Mouse (Mus musculus) left cerebral cortex, postnatal 4 days (tissue): Measurements from ENCODE around the gene Ccdc39. TPM values are rescaled to one million over a fixed set of nuclear protein-coding genes. Genes with fewer than 3 reads are reported as not detected.

Experiments used
- DNase-seq: peaks from one replicate; pipeline ENCODE4 v3.0.0-alpha.2; 2022
- intact Hi-C: fragments of 180-260 bp; cut with DNase I; formaldehyde crosslinking; loops from one replicate; pipeline ENCODE4 v1.15.1; 2025
- total RNA-seq, 2 experiments: library from RNA; stranded (reverse); gene quantifications; 2 replicates each; pipeline ENCODE4 v1.2.3; 2021

Gene Ccdc39
- 10 to 100 TPM; 36.2 to 42.2 TPM for total RNA-seq

DNA sequence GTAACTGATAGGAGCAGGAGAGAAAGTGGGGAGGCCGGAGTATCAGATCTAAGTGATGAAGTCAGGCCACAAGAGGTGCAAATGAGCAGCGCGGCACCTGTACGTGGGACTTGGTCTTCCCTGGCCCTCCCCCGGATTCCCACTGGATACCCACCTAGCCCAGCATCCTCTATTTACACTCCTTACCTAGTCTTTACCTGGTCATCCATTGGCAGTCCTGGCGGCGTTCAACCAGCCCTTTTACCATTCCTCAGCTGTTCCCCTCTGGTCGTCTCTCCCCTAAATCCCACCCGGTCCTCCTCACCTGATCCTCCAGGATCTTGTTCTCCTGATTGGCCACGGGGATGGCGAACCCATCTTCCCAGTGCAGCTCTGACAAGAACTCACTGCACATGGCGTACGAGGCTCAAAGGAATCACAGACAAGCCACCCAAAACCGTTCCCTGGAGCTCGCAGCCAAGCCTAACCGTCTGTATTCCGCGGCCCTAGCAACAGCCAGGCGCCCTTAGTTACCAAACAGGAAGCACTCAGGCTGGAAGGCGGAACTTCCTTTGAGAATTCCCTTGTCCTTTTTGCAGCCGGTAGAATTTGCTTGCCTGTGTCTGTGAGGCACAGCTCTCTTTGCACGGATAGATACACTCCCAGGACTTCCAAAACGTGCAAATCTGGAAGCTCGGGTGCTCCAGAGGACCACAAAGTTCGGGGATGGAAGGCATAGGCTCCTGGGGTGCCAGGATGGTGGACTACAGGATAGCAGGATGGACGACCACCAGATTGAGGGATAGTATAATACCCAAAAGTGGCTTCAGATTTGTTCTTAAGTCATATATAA is at the start of gene Ccdc39:
Gene Ccdc39 (minus strand): TSS at position 510 of the 832 bp plus-strand sequence.
- intact Hi-C loops, result no loop called here
- DNase-seq, result peak; percentile 67

GRCm38 (mm10) chr3:33893433-33893832 is 49.3 kb upstream of the Ccdc39 start:
- no peak for DNase-seq
- intact Hi-C loops, result no loop called here

- intact Hi-C loops, result no loop called here
- no peak for DNase-seq
Measured at GRCm38 (mm10) chr3:33887438-33887837, 43.3 kb upstream of the Ccdc39 start.

- intact Hi-C loops, result no loop called here
- no peak for DNase-seq
Measured at GRCm38 (mm10) chr3:33883105-33883504, 39.0 kb upstream of the Ccdc39 start.

- DNase-seq, result no peak
- intact Hi-C loops, result no loop called here
Measured at GRCm38 (mm10) chr3:33882695-33883094, 38.6 kb upstream of the Ccdc39 start.

- intact Hi-C loops, result no loop called here
- no peak for DNase-seq
Measured at GRCm38 (mm10) chr3:33878661-33879060, 34.6 kb upstream of the Ccdc39 start.

DNA sequence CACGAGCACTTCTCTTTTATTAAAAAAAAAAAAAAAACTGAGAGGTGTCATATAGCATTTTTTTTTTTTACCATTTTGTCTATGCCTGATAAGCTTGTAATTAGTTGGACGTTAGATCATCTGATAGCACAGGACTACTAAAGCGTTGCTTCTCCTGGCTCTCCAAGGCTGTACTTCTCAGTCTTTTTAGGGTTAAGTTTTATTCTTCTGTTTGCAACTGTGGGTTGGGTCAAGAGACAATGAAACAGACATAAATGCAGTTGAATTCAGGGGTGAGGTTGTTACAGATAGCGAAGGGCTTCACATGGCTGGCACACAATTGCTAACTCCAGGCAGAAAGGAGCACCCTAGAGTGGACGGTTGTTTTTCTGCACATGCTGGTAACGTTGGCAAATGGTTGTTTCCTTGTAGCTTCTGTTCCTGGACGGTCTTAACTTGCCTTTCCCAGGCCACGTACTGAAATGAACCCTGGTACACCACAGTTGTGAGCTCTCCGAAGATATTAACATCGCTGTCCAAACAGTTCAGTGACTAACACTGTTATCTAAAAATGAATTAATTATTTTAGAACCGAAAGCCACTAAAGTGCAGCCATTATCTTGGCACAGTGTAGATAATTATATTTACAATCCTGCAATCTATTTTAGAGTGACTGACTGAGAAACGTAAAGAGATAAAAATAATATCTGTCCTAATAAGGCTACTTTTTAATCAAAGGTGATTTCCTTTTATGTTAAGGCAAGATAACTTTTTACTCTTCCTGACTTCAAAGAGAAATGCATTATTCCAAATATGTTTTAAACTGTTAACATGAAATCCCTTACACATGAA is 30.6 kb upstream of the Ccdc39 start:
- no peak for DNase-seq
- intact Hi-C loops, result no loop called here

DNA sequence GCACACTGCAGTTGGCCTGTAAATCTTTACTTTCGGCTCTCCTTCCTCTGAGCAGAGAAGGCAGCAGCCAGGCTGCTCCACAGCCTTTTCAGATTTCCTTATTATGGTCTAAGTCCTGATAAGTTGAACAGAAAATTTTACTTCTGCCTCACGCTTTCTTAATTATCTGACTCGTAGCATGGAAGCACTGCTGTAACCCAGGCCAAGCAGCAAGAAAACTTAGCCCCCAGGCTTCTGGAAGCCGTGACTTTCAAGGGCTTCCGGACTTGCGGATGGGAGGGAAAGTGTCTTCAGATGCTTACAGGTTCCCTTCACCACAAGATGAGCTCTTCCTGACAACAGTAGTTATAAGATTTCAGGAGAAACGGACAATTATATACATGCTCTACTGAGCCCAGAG is 29.7 kb upstream of the Ccdc39 start:
- no peak for DNase-seq
- intact Hi-C loops, result no loop called here

GRCm38 (mm10) chr3:33873366-33873765 is 29.3 kb upstream of the Ccdc39 start:
- no peak for DNase-seq
- intact Hi-C loops, result no loop called here

DNA sequence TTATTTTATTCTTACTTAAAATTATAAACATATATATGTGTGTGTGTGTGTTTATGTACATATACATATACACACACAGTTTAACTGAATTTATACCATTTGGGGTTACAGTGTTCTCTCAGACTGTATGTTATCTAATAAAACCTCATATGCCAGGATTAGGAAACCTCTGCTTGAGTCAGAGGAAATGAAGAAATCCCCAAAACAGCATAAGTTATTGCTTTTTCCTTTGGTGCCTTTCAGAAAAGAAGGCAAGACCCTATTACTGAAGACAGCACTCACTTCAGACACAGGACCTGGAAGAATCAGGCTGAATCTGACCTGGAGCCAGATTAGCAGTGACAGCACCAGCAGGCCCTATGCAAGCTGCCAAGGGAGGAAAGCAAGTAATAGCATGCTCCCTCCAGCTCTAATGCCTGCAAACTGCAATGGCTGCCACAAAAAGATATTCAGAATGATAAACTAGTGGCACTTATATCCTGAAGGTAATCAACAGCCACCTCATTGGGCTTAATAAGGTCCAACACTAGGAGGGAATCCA is 20.0 kb upstream of the Ccdc39 start:
- peak; percentile 10 for DNase-seq
- intact Hi-C loops, result no loop called here

- intact Hi-C loops, result no loop called here
- DNase-seq, result no peak
Measured at GRCm38 (mm10) chr3:33858939-33859338, 14.8 kb upstream of the Ccdc39 start.

GRCm38 (mm10) chr3:33853062-33853461 is 9.0 kb upstream of the Ccdc39 start:
- intact Hi-C loops, result no loop called here
- no peak for DNase-seq

DNA sequence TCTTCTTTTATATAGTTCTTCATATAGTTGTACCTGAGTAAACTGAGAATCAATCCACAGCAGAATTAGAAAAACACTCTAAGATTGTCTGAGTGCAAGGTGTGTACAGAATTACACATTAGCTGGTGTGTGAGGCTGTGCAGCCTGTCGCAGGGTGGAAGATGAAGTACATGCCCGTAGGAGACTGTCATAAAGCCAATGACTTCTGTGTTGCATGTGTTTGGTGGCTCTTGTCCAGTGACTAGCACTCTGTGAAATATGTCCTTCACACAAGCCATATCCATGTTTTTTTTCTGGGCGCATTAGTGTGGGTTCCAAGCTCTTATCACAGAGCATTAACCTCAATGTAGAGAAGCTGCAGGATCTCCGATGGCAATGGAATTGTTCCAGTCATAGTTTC is 6.7 kb upstream of the Ccdc39 start:
- DNase-seq, result peak; percentile 16
- intact Hi-C loops, result no loop called here

DNA sequence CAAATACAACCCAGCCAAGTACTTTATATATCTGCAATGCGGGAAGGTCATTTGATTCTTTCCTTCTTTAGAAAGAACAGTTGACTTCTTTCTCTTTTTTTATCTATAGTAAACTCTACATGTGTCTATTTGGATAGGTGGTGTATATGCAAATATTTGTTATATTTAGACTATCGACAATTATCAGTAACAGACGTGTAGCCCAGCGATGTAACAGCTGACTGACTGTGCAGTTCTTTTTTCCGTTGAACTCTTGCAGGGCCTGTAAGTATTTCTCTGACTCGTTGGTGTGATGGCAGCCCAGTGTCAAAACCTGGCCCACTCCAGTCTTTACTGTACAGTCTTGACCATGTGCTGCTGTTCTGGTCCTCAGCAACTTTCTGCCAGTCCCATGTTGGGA is 2.5 kb upstream of the Ccdc39 start:
- DNase-seq, result no peak
- intact Hi-C loops, result no loop called here

DNA sequence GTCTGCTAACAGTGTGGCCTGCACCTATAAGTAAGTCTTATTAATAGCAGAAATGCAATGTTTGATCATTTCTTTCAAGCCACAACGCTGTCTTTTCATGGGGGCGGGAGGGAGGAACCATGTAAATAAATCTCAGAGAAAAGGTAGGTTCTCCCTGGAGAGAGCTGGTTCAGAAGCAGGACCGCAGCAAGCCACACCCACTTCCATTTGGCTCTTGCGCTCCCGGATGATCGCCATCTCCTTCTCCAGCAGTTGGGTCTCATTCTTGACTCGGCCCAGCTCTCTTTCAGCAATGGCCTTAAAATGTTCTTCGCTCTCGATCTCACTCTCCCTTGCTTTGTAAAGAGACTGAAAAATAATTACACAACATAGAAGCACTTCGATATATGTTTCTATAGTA is 5.2 kb downstream of the Ccdc39 start:
- no peak for DNase-seq
- intact Hi-C loops, result no loop called here

- intact Hi-C loops, result no loop called here
- DNase-seq, result no peak
Measured at GRCm38 (mm10) chr3:33836576-33836975, 7.5 kb downstream of the Ccdc39 start.

DNA sequence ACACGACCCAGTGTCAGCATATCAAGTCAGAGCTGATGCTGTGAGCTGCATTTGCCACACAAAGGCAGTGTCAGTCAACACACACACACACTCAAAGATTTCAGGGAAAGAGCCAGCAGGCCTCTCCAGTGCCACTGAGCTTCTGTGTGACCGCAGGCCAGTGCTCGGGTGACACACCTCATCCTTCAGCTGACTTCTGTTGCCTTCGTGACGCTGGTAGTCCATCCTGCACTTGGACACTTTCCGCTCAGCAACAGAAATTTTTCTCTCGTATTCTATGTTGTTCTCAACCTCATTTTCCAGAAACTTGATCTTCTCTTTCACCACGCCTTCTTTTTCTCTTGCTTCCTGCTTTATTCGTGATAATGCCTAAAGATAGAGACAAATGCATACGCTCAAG is 11.8 kb downstream of the Ccdc39 start:
- DNase-seq, result no peak
- intact Hi-C loops, result no loop called here

GRCm38 (mm10) chr3:33824135-33824946 is 19.8 kb downstream of the Ccdc39 start:
- peak; percentile 40 for DNase-seq
- intact Hi-C loops, result loop anchor here (10.0 kb wide), 1 partner anchor 90 kb away; no protein-coding TSS in a partner anchor

DNA sequence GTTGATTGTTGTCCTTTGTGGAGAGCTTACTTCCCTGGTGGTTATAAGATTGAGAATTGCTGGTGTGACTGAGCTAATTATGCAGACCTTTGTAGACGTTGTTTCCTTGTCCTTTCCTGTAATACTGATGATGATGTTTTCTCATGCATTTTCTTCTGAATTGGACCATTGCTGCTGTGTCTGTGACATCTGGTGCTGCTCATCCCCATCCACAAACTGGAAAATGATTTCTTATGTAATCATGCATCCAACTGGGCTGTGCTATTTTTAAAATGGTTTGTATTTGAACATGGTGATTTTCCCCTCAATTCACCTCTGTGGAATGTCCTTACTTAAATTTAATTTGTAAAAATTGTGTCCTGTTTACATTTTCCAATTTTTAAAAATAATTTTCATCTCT is 37.0 kb downstream of the Ccdc39 start:
- intact Hi-C loops, result loop anchor here (10.0 kb wide), 1 partner anchor 1072 kb away; the partner anchor contains the start of genes Mrpl47 and Ndufb5

DNA sequence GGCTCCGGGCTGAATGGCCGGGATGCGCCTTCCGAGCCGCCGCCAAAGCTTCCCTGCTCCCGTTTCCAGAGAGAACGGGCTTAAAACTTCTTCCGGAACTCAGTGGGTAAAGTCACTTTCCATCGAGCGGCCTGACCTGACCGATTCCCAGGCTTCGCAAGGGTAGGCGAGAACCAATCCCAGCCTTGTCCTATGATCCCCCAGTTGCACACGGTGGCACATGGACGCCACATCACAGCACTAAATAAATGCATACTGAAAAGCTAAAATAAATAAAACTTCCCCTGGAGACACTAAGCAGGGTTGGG is 43.6 kb downstream of the Ccdc39 start:
- no peak for DNase-seq
- intact Hi-C loops, result loop anchor here (10.0 kb wide), 1 partner anchor 1066 kb away; the partner anchor contains the start of genes Mrpl47 and Ndufb5

More for the DNA sequence above, 37.0 kb downstream of the Ccdc39 start:
- no peak for DNase-seq
